Mouse (Mus musculus): ENCODE data around the gene Gm8020.
"Not testable (repeated sequence)": the region's sequence is repeated elsewhere in the genome, so short reads cannot be mapped to it uniquely, and the experiment has no call there.

Gene Gm8020

GRCm38 (mm10) chr14:42502249-42502648 lies at the start of gene Gm8020:
Gene Gm8020 (minus strand): TSS chr14:42502349.
- DNase-seq = not testable (repeated sequence)

DNA sequence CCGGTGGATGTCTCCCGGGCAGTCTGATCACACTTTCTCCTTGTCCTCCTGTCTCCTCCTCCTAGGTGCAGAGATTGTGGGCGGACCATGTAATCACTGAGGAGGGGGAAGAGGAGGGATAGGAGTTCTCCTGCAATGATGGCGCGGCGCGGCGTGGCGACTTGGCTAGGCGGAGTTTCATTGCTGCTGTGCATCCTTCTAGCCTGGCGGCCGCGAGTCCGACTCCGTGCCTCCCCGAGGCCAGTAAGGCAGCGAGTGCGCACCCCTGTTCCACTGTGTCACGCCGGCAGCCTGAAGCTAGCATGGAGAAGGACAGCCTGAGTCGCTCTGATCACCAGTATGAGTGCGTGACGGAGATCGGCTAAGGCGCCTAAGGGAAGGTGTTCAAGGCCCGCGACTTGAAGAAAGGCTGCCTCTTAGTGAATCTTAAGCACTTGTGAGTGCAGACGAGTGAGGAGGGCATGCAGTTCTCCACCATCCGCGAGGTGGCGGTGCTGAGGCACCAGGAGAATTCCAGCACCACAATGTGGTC lies 41.1 kb upstream of the Gm8020 start:
- peak; percentile 64 for DNase-seq

DNA sequence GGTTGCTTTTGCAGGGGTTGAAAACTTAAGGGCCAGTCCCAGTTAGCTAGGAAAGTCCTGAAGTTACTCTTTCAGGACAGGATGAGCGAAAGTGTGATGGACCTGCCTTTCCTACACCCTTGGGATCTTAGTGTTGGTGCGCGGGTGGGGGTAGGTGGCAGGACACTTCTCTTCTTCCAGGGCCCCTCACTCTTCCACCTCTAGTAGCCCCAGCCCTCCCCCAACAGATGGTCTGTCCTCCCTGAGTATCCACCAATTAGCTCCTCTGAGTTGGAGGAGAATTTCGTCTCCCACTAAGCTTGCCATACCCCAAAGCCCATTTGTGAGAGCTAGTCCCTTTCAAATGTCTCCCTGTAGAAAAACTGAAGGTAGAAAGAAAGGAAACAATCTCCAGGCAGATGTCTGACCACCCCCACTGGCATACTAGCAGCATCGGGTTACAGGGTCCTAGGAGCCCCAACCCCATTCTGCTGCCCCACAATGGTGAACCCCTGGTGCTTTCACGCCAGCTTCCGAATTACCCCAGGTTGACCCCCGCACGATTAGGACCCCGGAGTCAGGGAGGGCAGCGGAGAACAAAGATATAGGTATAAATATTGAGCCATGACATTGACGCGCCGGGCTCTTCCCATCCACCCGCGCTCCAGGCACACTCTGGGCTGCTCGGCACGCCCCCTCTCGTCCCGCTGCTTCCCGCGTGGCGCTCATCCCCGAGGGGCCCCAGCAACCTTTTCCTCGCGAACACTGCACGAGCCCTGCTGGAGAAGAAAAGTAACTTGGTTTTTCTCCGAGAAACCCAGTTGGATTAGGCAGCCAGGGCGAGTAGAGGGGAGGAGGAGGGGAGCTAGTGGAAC lies 40.4 kb upstream of the Gm8020 start:
- DNase-seq = not testable (repeated sequence)

DNA sequence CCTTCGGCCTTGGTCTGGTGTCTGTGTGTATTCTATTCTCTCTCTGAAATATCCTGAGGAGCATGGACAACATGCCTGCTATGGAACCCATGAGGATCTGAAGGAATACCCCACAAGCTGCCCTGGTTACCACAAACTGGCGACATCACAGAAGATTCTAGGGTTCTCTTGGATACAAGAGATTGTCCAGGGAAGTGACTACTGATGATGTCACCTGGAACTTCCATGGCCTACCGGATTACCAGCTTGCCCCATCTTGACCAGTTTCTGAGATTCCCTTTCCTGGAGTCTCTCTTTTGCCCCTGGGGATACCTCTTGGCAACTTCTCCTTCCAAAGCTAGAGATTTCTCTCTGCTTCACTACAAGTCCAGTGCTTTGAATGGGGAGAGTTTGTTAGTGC lies 22.0 kb upstream of the Gm8020 start, which contains the start of gene Gm8024:
Gene Gm8024, minus strand, starts transcription at position 101 of the 400 bp plus-strand sequence.
- DNase-seq = not testable (repeated sequence)

DNA sequence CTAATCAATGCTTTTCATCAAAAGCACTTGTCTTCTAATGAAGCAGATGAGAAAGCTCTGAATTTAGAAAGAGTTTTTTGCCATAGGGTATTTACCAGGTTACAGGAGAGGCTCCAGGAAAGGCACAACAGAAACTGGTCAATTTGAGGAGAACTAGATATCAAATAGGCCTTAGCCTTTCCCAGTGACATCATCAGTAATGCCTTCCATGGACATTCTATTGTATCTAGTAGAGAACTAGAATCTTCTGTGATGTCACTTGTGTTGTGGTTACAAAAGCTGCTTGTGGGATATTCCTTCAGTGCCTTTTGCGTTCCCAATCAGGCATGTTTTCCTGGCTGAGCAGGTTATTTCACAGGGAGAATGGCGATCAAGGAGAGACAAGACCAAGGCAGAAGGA lies 38.6 kb downstream of the Gm8020 start, which contains the start of gene Gm8011:
Gene Gm8011, plus strand, starts transcription at position 301 of the 400 bp plus-strand sequence.
- DNase-seq = not testable (repeated sequence)
